Mouse (Mus musculus): ENCODE results near the gene 1190005I06Rik. TPM values are rescaled to one million over a fixed set of nuclear protein-coding genes. Genes with fewer than 3 reads are reported as not detected.

The 1190005I06Rik gene
- total RNA-seq, 2 experiments from 2014 or later = 13.1 to 13.4 TPM

Other genes starting within 250 kb of the 1190005I06Rik start
- gene Gins2, start 58.3 kb downstream of the 1190005I06Rik start, total RNA-seq (2021) = 1 to 10 TPM; 4.8 to 5.5 TPM
- not detected for gene Gm27021, start 20.4 kb upstream of the 1190005I06Rik start, total RNA-seq (2021)
- gene Cox4i1, start 20.6 kb upstream of the 1190005I06Rik start, total RNA-seq (2021) = 1,000 to 10,000 TPM; 1,023 to 1,088 TPM
- gene Emc8, start 20.9 kb upstream of the 1190005I06Rik start, total RNA-seq (2021) = 10 to 100 TPM; 64.3 to 71.6 TPM
- 1 to 10 TPM; 4.7 to 5.2 TPM for gene Irf8, start 88.7 kb upstream of the 1190005I06Rik start, total RNA-seq (2021)